Mouse (Mus musculus): ENCODE data around the gene Cracr2b.

The Cracr2b gene

GRCm38 (mm10) chr7:141468522-141469211, 7.8 kb downstream of the Cracr2b start:
- DNase-seq (ENCODE audit: low read depth in 2 of 2, low spot score in 2 of 2): no peak

GRCm38 (mm10) chr7:141469352-141469751, 8.5 kb downstream of the Cracr2b start:
- no peak for DNase-seq (ENCODE audit: low read depth in 2 of 2, low spot score in 2 of 2)

DNA sequence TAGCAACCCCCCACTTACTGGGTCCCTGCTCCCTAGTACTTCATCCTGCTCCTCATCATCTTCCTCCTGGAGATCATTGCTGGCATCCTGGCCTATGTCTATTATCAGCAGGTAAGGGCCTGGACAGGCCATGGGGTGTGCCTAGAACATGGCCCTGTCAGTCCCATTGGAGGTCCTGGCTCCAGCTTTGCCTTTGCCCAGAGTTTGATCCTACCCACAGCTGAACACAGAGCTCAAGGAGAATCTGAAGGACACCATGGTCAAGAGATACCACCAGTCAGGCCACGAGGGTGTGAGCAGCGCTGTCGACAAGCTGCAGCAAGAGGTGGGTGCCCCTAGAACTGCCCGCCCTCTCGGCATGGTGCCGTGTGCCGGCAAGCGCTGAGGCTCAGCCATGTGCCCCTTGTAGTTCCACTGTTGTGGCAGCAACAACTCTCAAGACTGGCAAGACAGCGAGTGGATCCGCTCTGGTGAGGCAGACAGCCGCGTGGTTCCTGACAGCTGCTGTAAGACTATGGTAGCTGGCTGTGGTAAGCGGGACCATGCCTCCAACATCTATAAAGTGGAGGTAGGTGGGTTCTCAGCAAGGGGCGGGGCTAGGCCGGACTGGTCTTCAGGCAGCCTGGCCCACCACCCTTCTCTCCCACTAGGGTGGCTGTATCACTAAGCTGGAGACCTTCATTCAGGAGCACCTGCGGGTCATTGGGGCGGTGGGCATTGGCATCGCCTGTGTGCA, 9.2 kb downstream of the Cracr2b start:
- no peak for DNase-seq (ENCODE audit: low read depth in 2 of 2, low spot score in 2 of 2)

- DNase-seq (ENCODE audit: low read depth in 2 of 2, low spot score in 2 of 2): no peak
Measured at GRCm38 (mm10) chr7:141470637-141470944, 9.7 kb downstream of the Cracr2b start.

DNA sequence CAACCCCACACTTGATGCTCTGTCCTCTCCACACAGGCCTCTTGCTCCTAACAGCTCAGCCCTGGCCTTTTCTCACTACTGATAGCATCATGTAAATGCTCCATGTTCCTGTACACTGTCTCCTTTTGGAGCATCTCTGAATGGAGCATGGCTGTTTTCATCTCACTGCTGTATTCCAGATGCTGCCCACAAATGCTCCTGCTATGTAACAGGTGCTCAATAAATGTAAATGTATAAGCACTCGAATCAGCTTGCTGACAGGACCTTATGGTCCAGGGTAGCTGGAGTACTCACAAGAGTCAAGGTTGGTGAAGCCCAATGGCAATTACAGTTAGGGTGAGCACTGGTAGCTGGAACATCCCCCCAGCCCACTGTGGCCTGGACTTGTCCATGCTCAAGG, 10.3 kb downstream of the Cracr2b start:
- no peak for DNase-seq (ENCODE audit: low read depth in 2 of 2, low spot score in 2 of 2)

GRCm38 (mm10) chr7:141472226-141472625, 11.3 kb downstream of the Cracr2b start:
- no peak for DNase-seq (ENCODE audit: low read depth in 2 of 2, low spot score in 2 of 2)

- DNase-seq (ENCODE audit: low read depth in 2 of 2, low spot score in 2 of 2): no peak
Measured at GRCm38 (mm10) chr7:141472763-141473162, 11.9 kb downstream of the Cracr2b start.

DNA sequence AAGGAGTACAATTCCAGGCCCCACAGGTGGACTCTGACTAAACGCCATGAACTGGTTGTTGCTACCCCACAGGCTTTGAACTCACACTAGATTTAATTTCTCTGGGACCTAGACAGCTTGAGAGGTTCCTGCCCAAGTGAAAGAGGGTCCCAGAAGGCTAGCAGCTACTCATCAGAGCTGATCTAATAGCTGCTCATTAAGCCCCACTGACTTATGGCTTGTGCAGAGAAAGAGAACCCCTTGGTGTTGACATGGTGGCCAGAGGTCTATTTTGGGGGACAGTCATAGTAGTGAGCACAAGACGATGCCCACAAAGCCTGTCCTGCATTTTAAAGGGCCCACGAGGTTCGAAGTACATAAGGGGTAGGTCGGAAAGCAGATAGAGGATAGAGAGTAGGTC, 13.3 kb downstream of the Cracr2b start:
- no peak for DNase-seq (ENCODE audit: low read depth in 2 of 2, low spot score in 2 of 2)

DNA sequence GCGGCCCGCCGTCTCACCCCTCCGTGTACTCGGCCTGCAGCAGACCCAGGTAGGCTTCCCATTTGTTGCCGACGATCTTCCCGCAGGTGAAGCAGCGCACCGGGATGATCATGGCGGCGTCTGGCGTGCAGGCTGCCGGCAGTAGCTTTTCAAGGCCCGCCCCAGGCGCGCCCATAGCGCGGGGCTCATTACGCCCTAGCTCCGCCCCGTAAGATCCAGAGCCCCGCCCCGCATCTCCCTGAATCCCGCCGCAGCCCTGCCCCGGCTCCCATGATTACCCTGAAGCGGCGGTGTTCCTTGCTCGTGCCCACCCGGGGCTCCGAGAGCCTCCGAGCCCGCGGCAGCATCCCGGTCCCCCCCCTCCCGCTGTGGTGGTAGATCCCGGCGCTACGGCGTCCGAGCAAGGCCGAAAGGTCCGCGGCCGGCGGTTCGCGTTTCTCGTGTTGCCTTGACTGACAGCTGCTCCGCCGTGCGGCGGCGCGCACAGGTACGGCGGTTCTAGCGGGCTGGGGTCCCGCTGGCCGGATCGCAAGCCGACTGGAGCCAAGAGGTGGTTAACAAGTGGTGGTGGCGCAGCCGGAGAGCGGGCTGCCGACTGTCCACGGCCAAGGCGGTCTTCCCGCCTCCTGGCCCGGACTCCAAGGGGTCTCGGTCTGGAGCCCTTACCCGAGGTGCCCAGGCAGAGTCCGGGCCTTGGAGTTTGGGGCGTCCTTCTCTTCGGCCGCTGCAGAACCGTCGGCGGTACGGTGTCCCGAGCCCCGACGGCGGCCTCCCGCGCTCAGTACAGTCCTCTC, 14.3 kb downstream of the Cracr2b start, which contains the start of the genes Polr2l and Tspan4:
Gene Polr2l (minus strand): TSS at position 122 of the 794 bp plus-strand sequence.
Gene Tspan4 (plus strand): TSS at position 230 of the 794 bp plus-strand sequence.
- DNase-seq (ENCODE audit: low read depth in 2 of 2, low spot score in 2 of 2): peak; percentile 79 to 84

DNA sequence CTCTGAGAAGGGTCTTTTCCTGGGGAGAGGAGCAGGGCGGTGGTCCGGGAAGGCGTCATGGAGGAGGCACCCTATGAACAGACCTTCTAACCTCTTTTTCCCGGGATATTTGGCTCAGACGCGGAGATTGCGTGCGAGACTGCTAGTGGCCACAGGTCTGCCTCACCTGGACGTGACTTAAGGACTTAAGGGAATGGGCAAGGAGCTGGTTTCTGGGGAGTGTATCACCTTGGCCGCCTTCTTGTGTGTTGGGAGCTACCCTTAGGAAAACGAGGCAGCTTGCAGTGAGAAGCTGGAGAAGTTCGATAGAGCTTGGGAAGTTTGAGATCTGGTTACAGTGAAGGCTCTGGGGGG, 14.9 kb downstream of the Cracr2b start:
- no peak for DNase-seq (ENCODE audit: low read depth in 2 of 2, low spot score in 2 of 2)

DNA sequence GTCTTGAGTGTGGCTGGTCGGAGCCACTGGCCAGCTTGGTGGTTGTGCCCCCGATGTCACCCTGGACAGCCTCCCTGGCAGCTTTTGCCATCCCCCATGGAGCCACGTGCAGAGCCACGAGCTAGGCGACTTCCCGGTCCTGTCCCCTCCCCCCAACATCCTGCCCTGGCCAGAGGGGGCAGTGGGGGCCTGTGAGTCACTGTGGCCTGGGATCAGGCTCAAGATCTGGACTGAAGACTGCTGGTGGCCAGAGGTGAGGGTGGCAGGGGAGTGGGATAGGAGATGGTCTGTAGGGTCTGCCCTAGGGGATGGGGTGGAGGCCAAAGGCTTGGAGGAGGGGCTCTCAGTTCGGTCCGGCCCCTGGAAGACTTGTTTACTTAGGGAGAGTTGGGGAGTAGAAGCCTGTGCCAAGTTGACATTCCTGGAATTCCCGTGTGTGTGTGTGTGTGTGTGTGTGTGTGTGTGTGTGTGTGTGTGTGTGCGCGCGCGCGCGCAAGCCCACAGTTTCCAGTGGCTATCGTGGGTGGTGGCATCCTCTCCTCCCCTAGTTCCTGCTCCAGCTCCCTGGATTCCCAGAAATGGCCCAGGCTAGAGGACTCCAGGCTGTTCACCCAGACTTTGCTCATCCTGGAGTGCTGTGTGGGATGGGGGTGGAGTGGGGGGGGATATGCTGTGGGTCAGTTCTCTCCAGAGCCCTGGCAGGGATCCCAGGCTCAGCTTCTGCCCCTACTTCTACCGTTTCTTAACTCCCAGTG, 15.5 kb downstream of the Cracr2b start:
- DNase-seq (ENCODE audit: low read depth in 2 of 2, low spot score in 2 of 2): no peak

- no peak for DNase-seq (ENCODE audit: low read depth in 2 of 2, low spot score in 2 of 2)
Measured at GRCm38 (mm10) chr7:141476981-141477370, 16.1 kb downstream of the Cracr2b start.

DNA sequence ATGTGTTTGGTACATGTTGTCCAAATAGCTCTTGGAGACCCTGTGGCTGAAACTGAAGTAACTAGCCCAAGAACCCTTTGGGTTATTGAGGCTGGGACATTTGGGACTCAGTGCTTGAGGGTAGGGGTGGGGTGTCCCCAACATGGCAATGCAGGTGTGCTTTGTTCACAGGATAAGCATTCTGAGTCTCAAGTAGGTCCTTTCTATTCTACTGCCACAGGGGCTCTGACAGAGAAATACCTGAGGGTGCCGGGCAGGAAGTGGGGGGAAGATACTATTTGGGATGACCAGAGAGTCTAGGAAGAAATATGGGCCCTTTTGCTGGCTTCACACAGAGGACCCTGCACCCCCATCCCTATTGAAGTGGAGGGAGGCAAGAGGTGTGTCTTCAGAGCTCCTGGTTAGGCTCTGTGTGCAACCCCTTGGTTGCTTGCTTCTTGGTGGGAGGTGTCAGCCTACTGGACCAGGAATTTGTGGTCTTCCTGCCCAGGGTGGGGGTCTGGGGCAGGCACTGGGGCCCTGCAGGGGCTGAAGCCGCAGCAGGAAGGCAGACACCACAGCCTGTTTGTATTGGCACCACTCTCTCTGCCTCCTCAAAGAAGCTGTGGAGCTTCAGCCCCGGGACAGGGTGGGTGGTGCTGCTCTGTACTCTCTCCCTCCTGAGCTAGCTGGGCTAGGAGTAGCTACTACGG, 16.8 kb downstream of the Cracr2b start:
- DNase-seq (ENCODE audit: low read depth in 2 of 2, low spot score in 2 of 2): no peak

DNA sequence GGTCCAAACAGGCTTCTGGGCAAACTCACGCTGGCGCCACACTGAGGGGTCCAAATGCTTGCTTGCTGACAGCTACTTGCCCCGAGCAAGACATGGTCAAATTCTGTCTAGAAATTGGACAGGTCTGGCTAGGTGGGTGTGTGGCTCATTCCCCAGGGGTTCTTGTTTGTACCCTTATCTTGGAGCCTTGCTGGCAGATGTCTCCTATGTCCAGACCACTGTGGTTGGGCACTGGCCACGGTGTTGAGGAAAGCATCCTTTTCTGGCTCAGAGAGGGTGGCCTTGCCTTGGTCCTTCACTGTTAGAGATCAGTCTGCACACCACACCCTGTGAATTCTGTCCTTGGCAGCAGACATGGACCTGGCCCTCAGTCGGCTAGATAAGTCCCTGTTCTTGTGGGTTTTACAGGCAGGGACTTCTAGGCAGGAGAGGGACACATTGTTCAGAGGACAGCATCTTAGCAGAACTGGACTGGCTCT, 17.4 kb downstream of the Cracr2b start:
- DNase-seq (ENCODE audit: low read depth in 2 of 2, low spot score in 2 of 2): no peak

DNA sequence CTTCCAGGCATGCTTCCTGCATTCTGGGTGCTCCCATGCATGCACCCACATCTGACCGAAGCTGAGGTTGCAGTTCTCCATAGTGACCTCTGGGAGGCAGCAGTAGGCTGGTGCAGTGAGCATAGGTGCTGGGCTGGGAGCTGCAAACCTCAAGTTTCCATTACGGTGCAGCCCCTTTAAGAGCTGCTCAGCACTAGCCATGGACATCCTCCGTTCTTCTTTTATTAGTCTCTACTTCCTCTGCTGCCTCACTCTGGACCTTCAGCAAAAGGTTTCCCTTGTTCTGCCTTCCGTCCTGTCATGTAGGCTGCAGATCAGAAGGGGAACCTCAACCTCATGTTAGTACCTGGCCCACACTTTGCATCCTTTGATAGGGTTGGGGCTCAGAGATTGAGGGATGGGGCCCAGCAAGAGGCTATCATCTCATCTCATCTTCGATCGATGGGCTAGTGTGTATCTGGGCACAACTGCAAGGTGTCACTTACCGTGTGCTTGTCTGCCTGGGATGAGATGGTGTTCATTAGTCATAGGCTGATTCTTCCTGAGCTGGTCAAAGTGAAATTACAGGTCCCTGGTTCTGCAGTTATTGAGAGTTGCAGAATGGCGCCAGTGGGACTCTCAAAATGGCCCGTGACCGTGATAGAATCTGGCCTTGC, 20.1 kb downstream of the Cracr2b start:
- DNase-seq (ENCODE audit: low read depth in 2 of 2, low spot score in 2 of 2): peak; percentile 63 to 71

DNA sequence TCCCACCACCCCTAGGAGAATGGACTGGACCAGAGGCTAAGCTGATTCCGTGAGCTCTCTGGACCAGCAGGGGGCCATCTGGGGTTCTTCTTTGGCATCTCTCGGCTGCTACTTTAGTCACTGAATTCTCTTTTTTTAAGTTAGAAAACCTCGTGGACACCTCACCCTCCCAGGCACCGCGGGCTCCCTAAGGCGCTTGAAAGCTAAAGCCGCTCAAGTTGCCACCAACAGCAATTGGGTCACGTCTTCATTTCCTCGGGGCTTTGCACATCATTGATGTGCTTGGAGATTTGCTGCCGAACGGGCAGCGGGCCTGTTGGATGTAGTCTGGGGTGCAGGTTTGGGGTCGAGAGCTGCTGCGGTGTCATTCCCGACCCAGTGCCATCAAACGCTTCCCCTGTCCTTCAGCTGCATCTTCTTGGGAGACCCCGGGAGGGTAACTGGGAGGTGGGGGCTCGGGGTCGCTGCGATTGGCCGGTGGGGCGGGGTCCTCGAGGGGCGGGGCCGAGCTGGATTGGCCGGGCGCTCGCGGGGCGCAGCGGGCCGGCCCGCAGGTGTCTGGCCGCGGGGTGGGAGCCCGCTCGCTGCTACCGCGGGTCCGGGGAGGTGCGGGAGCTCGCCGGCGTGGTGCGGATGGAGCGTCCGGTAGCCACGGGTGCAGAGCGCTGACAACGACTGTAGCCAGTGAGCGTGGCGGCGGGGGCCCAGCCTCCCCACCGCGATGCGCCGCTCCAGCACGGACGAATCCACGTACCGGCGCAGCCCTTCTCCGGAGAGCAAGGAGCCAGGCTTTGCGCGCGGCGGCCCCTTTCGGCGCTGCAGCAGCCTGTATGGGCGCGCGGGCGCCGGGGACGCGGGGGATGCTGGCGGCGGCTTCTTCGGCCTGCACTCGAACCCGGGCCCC, 20.9 kb downstream of the Cracr2b start:
- no peak for DNase-seq (ENCODE audit: low read depth in 2 of 2, low spot score in 2 of 2)

DNA sequence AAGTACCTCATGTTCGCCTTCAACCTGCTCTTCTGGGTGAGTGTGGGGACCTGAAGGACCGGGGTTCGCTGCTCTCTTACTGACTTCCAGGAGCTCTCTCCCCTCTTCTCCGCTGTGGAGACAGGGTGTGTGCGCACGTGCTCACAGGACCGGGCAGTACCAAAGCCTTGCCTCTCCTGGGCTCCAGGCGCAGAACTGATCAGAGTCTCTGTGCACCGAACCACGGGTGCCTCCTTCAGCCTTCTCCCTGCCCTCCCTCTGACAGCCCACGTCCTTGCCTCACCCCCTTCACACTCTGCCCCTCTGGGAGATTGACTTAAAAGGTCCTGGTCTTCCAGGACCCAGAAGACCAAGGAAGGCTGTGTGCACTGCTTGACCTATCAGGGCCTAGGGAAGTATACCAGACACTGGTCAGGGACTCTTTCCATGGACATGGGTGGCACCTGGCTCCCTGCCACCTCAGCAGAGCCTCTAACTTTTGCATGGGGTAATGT, 21.7 kb downstream of the Cracr2b start:
- DNase-seq (ENCODE audit: low read depth in 2 of 2, low spot score in 2 of 2): no peak

- no peak for DNase-seq (ENCODE audit: low read depth in 2 of 2, low spot score in 2 of 2)
Measured at GRCm38 (mm10) chr7:141483114-141483653, 22.3 kb downstream of the Cracr2b start.
